In the genomic region with DNA sequence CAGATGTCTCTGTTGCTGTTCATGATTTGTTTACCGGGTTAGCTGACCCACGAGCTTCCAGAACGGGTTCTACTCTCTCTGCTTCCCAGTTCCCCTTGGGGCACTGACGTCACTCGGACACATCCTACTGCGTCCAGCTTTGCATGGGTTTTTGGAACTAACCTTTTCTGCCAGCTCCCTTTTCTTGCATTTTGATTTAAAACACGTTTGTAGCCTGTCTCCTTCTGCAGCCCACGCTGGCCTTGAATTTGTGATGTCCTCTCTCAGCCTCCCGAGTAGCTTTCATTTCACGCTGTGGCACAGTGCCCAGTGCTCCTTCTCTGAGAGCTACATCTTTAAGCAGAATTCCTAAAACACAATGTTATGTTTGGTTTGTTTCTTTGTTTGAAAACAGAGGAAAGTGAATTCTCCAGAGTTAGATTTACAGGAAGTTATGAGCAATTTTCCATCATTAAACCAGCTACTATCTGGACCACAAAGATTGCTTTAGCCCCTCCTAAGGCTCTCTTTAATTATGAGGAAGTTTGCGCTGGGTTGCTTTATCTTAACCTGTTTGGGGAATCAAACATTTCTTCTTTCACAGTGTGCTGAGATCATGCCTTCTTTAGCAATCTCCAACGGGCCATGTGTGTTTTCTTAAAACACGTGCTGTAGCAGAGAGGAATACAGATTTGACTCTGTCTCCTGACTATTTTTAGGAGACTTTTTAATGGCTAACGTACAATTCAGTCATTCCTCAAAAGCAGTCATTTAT, we compare ENCODE assay signal across 9 mouse cellular contexts. TPM values are rescaled to one million over a fixed set of nuclear protein-coding genes. Genes with fewer than 3 reads are reported as not detected.
DNase-seq lines count a peak whose midpoint lies in the region; ATAC-seq lines count a peak whose summit lies in the region.
"Had no signal": no experiment of that assay in that cellular context is flagged by ENCODE, and none has a peak within 500 bp of the region (broad histone marks: within the 10 kb centered on the region; RNA-seq: fewer than 3 reads in every experiment).

No protein-coding gene starts in this region.

- no peaks in the 10 kb centered on the region for H3K36me3 ChIP-seq in heart, embryonic 14.5 days (ENCODE audit: control insufficient read depth, insufficient read depth, low read length)

- H3K4me2 ChIP-seq in heart, embryonic 14.5 days (ENCODE audit: low read length), result peak overlapping the region; percentile 8; the same call in 1 of the 2 replicates

- ATAC-seq in heart, embryonic 14.5 days (ENCODE audit: insufficient number of reproducible peaks, insufficient read depth, low FRiP score, low read depth), result no peak

- no peak overlapping the region for H3K9ac ChIP-seq in heart, embryonic 14.5 days (ENCODE audit: low read length)

- WGBS in heart, embryonic 14.5 days, result 58% methylated on average over 14 of the region's 14 CpGs

- DNase-seq in heart, postnatal 25 days (ENCODE audit: low spot score), result no peak
- DNase-seq in NIH3T3 (ENCODE audit: low read depth) (peak; percentile 52), MN1 (ENCODE audit: low spot score) (no peak)
- DNase-seq in gastrocnemius, postnatal 10 days, result peak; percentile 38
- DNase-seq in ovary, adult 18-20 months (ENCODE audit: low spot score), result peak; percentile 21
- DNase-seq in thymus, postnatal 14 days, result no peak
- no peak for DNase-seq in spleen, adult 18-20 months

- no peaks in the 10 kb centered on the region for H3K27me3 ChIP-seq in heart, embryonic 14.5 days (ENCODE audit: control insufficient read depth, insufficient read depth, low read length)

- no peak overlapping the region for H3K27ac ChIP-seq in heart, embryonic 14.5 days (replicated peaks in 1 of 2; ENCODE audit: control insufficient read depth in 1 of 2, insufficient read depth in 1 of 2, low read depth in 2 of 2, low read length in 2 of 2)

- H3K4me1 ChIP-seq in heart, embryonic 14.5 days (ENCODE audit: control insufficient read depth in 2 of 2, insufficient read depth in 2 of 2, low read length in 2 of 2), result peaks cover 0 to 2% of the 10 kb centered on the region in 2 experiments; a peak in 1 of 4 replicates

- intact Hi-C loops in heart, postnatal 25 days (cut with DNase I), result no loop called here

- H3K4me3 ChIP-seq in heart, embryonic 14.5 days (ENCODE audit: control insufficient read depth in 1 of 2, insufficient read depth in 1 of 2, low read depth in 1 of 2, low read length in 2 of 2), result no peak overlapping the region

- H3K9me3 ChIP-seq in heart, embryonic 14.5 days (ENCODE audit: control insufficient read depth, low read length), result no peaks in the 10 kb centered on the region

RNA-seq across cellular contexts. Expression of a gene that starts 33.8 kb away (rescaled TPM):
- 0.03 TPM in 2 replicates for polyA plus RNA-seq in heart, embryonic 14.5 days (2014; fragmentation: Nextera tagmentation; extraction: Ambion mirVana)
- not detected for total RNA-seq in heart, postnatal 25 days (2021)
- total RNA-seq in gastrocnemius, postnatal 10 days (2021), result under 1 TPM in 1 of 2 experiments, not detected in 1; 0.18 TPM
- total RNA-seq: gastrocnemius, postnatal 36 days had no signal

Comparison
In these comparisons a context has a peak if more than half of its experiments do, and no peak if none do; other contexts are left out.
1. DNase-seq: peak in NIH3T3 (single experiment), gastrocnemius, postnatal 10 days (single experiment) and ovary, adult 18-20 months (single experiment); none in heart, postnatal 25 days (single experiment), thymus, postnatal 14 days (single experiment), MN1 (single experiment) and spleen, adult 18-20 months (0 of 2).